Mouse (Mus musculus) testis, adult 2 months (tissue): ENCODE measurements around the gene Slc38a7.

Experiments used
- CTCF ChIP-seq: fragments of 200-500 bp; IDR thresholded peaks from 2 replicates; pipeline ENCODE4 v1.5.1; 2012; ENCODE audit warnings: low read depth, mild to moderate bottlenecking, inconsistent platforms, low read length, moderate library complexity; ENCODE audit not compliant: control insufficient read depth, insufficient read depth, insufficient replicate concordance
- POLR2A ChIP-seq: fragments of 200-500 bp; IDR thresholded peaks from 2 replicates; pipeline ENCODE4 v1.6.1; 2012; ENCODE audit warnings: low read depth, mild to moderate bottlenecking, inconsistent platforms, low read length, moderate library complexity; ENCODE audit not compliant: control insufficient read depth

DNA sequence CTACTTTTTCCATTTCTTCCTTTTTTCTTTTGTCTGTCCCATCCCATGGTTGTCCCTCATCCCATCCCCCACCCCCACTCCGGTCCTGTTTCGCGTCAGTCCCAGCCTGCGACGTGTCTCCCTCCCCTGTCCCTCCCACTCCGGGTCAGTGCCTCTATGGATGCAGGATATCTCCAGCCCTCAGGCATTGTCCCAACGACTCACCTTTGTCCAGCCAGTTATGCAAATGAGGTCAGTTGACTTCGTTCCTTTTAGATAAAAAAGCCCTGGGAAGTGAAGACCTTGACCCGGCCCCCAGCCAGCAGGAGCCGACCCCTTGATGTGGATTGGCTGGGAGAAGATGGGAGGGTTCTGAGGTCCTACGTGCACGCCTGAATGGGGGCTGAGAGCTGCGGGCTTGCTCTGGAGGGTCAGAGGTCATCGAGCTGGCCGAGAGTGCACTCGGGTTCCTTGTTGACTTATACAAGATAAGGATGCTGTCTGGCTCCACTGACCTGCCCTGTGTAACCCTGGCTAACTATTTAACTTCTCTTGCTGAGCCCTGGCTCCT is 19.8 kb downstream of the Slc38a7 start:
- TF ChIP-seq CTCF: no peak
- TF ChIP-seq POLR2A: no peak
